Mouse (Mus musculus): ENCODE data around the gene Tnrc18. TPM values are rescaled to one million over a fixed set of nuclear protein-coding genes. Genes with fewer than 3 reads are reported as not detected.

Gene Tnrc18
- total RNA-seq, 2 experiments from 2014 or later, result 75.6 to 83.8 TPM

- intact Hi-C loops (cut with DNase I), result loop anchor here (2.0 kb wide), 1 partner anchor 38 kb away; no protein-coding TSS in a partner anchor
Measured at GRCm38 (mm10) chr5:142812976-142813721, 4.3 kb downstream of the Tnrc18 start.

DNA sequence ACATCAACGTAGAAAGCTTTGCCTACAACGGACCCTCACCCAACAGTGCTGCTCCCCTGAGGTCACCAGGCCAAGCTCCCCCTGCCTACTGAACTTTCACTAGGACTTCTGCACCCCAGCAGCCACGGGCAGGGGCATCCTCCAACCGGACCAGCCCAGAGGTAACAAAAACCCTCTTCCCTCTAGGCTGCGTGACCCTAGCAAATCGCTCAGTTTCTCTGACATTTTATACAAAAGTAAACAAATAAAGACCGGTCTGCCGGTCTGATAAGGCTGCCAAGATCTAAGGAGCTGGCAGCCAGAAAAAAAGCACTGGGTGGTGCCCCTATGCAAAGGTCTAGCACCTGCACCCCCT is 4.9 kb downstream of the Tnrc18 start:
- intact Hi-C loops (cut with DNase I), result loop anchor here (2.0 kb wide), 1 partner anchor 38 kb away; no protein-coding TSS in a partner anchor
- no peak for DNase-seq

More at GRCm38 (mm10) chr5:142812976-142813721, 4.3 kb downstream of the Tnrc18 start:
- peak; percentile 65 to 73 for DNase-seq

DNA sequence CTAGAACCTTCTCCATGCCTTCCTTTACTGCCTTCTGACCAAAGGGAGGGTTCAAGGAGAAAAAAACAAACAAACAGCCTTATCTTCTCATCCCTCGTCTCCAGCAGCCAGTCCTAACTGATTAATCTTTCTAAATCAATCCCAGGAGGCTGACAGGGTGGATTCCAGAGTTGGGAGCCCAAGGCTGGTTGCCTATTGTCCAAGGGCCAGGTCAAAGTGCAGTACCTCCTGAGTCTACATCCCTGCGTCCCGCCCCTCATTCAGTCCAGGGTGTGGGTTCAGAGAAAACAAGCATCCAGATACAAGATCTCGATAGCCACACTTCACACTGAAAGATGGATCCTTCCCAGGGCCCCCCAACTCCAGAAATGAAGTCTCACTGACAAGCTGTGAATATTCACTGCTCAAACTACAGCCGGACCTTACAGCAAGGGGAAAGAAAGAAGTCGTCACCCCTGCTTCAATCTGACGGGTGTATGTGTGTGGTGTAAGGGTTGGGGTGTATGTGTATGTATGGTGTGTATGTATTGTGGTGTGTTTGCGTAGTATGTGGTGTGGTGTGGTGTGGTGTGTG is 5.5 kb downstream of the Tnrc18 start:
- intact Hi-C loops (cut with DNase I), result loop anchor here (2.0 kb wide), 1 partner anchor 37 kb away; no protein-coding TSS in a partner anchor
- no peak for DNase-seq

- intact Hi-C loops (cut with DNase I), result no loop called here
- DNase-seq, result no peak
Measured at GRCm38 (mm10) chr5:142810710-142811599, 6.5 kb downstream of the Tnrc18 start.

- no peak for DNase-seq
- intact Hi-C loops (cut with DNase I), result no loop called here
Measured at GRCm38 (mm10) chr5:142807661-142808060, 9.8 kb downstream of the Tnrc18 start.

GRCm38 (mm10) chr5:142803746-142804145 is 13.7 kb downstream of the Tnrc18 start:
- intact Hi-C loops (cut with DNase I), result no loop called here
- DNase-seq, result no peak

- intact Hi-C loops (cut with DNase I), result no loop called here
- DNase-seq, result no peak
Measured at GRCm38 (mm10) chr5:142802884-142803283, 14.6 kb downstream of the Tnrc18 start.

- no peak for DNase-seq
- intact Hi-C loops (cut with DNase I), result no loop called here
Measured at GRCm38 (mm10) chr5:142801977-142802376, 15.5 kb downstream of the Tnrc18 start.

DNA sequence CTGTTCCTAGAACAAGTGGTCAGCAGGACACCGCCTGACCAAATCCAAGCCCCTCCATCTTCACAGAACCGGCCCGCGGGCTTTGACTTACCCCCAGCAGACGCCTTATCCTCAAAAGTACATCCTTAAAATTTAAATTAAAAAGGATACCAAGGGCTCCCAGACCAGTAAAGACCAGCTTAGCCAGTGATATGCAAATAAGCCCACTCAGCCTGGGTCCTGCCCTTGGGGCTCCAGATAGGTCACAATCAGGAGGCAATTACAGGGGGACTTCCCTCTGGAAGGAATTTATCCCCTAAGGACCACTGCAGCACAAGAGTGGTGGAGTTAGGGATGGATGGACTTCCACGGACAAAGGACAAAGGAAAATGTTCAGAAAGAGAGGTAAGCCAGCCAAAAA is 16.8 kb downstream of the Tnrc18 start:
- intact Hi-C loops (cut with DNase I), result no loop called here
- DNase-seq, result no peak

- DNase-seq, result no peak
- intact Hi-C loops (cut with DNase I), result no loop called here
Measured at GRCm38 (mm10) chr5:142800198-142800597, 17.3 kb downstream of the Tnrc18 start.

- intact Hi-C loops (cut with DNase I), result no loop called here
- no peak for DNase-seq
Measured at GRCm38 (mm10) chr5:142799259-142799658, 18.2 kb downstream of the Tnrc18 start.

- intact Hi-C loops (cut with DNase I), result no loop called here
- DNase-seq, result no peak
Measured at GRCm38 (mm10) chr5:142798190-142798589, 19.3 kb downstream of the Tnrc18 start.

DNA sequence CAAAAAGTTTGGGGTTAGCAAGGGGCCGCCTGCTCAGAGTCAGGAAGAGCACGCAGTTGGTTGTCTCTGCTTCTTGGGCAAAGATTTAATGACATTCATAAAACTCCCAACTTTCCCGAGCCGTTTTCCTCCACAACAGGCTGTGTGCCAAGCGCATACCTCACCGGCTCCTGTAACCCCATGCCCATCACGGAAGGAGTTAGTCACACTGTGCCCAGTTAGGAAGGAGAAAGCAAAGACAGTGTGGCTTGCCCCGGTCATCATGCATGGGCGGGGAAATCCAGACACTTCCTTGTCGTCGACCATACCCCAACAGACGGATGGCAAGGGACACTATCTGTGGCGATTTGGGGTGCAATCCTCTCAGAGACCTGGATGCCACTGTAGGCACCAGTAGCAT is 19.8 kb downstream of the Tnrc18 start:
- no peak for DNase-seq
- intact Hi-C loops (cut with DNase I), result no loop called here

DNA sequence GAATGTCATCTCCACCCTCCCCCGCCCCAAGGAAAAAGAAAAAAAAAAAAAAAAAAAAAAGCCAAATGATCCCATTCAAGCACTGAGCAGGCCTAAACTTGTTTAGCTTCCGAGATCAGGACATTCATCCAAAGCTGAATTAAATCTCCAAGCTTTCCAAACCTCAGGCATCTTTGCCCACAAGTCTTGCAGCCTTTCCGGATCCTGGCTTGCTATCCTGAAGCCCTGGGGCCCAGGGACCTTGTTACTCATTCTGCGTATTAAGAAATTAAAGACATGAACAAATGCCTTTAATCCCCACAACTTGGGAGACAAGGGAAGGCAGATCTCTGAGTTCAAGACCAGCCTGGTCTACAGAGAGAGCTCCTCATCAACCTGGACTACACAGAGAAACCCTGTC is 20.5 kb downstream of the Tnrc18 start:
- intact Hi-C loops (cut with DNase I), result no loop called here
- DNase-seq, result no peak

DNA sequence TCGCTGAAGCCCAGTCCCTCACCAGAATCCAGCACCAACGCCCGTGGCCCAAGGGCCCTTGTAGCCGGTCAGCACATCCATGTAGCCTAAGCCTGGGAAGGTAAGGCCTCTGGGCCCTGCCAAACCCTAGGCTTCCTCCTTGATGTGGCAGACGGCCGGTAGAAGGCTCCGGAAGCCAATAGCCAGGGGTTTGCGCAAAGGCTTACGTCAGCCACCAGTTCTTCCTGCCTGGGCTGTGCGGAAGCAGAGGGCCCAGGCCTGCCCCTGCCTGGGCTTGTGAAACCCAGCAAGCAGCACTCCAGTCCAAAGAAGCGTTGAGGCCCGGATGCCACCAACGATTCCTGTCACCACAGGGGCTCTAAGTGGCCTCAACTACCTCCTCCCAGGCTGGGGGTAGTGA is 22.9 kb downstream of the Tnrc18 start:
- intact Hi-C loops (cut with DNase I), result no loop called here
- DNase-seq, result peak; percentile 41

DNA sequence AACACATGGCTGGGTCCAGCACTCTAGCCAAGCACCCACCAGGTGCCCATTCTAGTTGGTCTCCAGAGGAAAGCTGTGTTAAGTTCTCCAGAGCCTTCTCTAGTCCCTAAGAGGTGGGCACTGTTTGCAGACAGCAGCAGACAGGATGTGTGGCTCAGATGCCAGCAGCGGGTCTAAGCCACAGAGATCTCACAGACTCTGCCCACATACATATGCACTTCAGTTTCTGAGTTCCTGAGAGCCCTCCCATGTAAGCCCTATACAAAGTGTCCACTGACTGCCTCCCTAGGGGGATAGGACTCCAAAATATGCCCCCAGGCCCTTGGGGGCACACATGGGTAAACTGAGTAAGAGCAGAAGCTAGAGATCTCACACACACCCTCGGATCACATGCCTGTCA is 23.3 kb downstream of the Tnrc18 start:
- intact Hi-C loops (cut with DNase I), result no loop called here
- DNase-seq, result no peak

GRCm38 (mm10) chr5:142792594-142792993 is 24.9 kb downstream of the Tnrc18 start:
- intact Hi-C loops (cut with DNase I), result no loop called here
- no peak for DNase-seq

DNA sequence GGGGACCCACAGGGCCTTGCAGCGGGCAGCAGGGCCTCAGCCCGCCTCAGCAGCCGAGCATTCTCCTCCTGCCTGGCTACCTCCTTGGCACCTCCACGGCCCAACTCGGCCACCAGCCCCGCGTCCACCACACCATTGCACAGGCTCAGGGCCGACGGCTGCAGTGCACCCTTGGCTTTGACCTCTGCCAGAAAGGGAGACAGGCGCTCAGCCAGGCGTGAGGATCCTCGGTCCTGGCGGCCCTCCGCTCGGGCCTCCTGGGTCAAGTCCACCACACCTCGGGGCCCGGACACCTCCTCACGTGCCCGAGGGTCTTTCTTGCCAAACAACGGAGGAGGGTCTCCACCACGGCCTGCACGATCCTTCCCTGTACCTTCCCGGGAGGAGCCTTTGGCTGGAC is 29.2 kb downstream of the Tnrc18 start:
- intact Hi-C loops (cut with DNase I), result no loop called here
- no peak for DNase-seq

DNA sequence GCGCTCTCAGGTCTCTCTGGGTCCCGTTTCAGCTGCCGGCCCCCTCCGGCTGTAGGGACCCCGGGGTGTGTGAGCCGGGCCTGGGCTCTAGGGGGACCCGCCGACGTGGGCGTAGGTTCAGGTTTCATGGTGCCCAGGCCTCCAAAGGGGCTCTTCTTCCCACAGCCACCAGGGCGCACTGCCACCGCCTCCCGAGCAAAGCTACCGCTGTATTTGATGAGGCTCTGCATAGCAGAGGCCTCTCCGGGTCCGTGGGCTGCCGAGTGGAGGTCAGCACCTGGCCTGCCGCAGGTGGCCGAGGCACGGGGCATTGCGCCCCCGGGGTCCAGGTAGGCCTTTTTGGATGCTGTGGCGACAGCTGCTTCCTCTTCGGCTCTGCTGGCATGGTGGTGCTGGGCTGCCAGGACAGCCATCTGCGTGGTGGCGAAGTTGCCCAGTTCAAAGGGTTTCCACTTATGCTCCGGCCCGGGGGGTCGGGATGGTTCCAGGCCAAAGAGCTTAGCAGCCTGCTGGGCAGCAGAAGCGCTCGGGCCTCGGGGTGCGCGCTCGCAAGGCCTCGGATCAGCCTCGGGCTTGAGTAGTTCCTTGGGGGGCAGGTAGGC is 30.1 kb downstream of the Tnrc18 start:
- intact Hi-C loops (cut with DNase I), result no loop called here
- no peak for DNase-seq

- DNase-seq, result no peak
- intact Hi-C loops (cut with DNase I), result no loop called here
Measured at GRCm38 (mm10) chr5:142786709-142787108, 30.8 kb downstream of the Tnrc18 start.

DNA sequence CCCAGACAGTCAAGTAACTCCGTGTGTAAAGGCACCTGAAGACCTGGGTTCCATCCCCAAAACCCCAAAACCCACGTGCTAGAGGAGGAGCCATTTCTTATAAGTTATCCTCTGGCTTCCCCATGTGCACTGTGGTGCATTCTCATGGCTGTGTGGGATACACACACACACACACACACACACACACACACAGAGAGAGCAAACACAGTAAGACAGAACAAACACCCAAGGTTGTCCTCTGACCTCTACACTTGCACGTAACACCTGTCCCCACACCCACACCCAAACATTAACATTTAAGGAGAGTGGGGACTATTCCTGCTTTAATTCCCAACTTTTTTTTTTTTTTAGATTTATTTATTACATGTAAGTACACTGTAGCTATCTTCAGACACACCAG is 31.2 kb downstream of the Tnrc18 start:
- DNase-seq, result no peak
- intact Hi-C loops (cut with DNase I), result no loop called here

Measured in heart, postnatal 14 days (tissue).